Mouse (Mus musculus): ENCODE measurements around the gene Atl1.

- TF ChIP-seq CTCF (IDR thresholded peaks at IDR 0.05; ENCODE audit: control insufficient read depth, insufficient read depth, low read length) (no peak), POLR2A (IDR thresholded peaks at IDR 0.05; ENCODE audit: borderline replicate concordance, control insufficient read depth, low read depth, low read length) (no peak)
Observed at GRCm38 (mm10) chr12:69867338-69867737, 25.1 kb upstream of the Atl1 start.

Data from bone marrow, adult 2 months (tissue).